Mouse (Mus musculus): Measurements from ENCODE around the gene Sgk1. TPM values are rescaled to one million over a fixed set of nuclear protein-coding genes. Genes with fewer than 3 reads are reported as not detected.

The Sgk1 gene
- polyA plus RNA-seq, 1 experiment from 2014 or later: 32.6 TPM

DNA sequence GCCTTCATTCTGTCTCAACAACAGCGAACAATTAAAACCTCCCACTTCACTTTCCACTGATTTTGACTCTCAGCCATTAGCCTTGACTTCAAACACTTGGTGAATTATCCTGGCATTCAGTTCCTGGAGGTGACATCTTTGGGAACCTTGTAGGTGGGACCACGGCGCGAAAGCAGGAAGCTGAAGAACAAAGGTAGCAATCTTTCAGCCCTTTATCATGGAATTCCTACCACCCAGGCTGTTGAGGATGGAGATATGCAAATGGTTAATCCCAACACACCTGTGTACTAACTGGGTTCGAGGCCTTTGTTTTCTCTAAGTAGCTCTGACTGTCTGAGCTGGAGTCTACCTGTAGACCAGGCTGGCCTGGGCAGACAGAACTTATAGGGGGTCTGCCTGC, 106.5 kb downstream of the Sgk1 start:
- no peaks in the 10 kb centered on the region for H3K9me3 ChIP-seq (ENCODE audit: low read depth, low read length)
- H3K4me1 ChIP-seq (ENCODE audit: insufficient read depth): no peaks in the 10 kb centered on the region
- H3K4me3 ChIP-seq (ENCODE audit: low read depth, low read length): no peak overlapping the region
- TF ChIP-seq CTCF (IDR thresholded peaks at IDR 0.05; ENCODE audit: low read depth): no peak
- H3K27me3 ChIP-seq (ENCODE audit: insufficient read depth, low read length): no peaks in the 10 kb centered on the region
- ATAC-seq (ENCODE audit: insufficient read depth) (no peak), DNase-seq (no peak)
- no peak overlapping the region for H3K9ac ChIP-seq
- WGBS: 71% methylated on average over 5 of the region's 5 CpGs
- no peak overlapping the region for H3K27ac ChIP-seq (ENCODE audit: low read depth)
- no peak overlapping the region for H3K4me2 ChIP-seq
- no peaks in the 10 kb centered on the region for H3K36me3 ChIP-seq (ENCODE audit: insufficient read depth)

DNA sequence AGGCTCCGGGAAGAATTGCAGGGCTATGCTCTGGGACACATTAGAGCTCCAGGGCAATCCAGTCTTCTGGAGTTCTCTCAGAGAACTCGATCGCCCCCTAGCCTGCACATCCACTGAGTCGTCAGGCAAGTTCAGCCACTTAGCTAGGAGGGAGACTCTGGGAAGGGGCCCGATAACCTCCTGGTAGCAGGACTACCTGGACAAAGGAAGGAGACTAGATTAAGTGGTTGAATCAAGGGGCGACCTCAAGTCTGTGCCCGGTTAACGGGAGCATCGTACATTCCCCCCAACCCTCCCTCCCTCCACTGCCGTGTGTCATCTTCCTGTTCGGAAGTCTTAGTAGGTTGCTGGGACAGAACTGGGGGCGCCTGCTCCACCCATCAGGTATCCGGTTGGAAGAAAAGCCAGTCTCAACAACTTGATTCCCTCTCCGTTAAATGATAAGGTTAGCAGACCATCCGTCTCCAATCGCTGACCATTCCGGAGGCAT, 109.4 kb downstream of the Sgk1 start:
- H3K9me3 ChIP-seq (ENCODE audit: low read depth, low read length): no peaks in the 10 kb centered on the region
- 0 out of 2 replicates have a peak, but pooled peaks have one; percentile 9 for ATAC-seq (ENCODE audit: insufficient read depth)
- no peaks in the 10 kb centered on the region for H3K27me3 ChIP-seq (ENCODE audit: insufficient read depth, low read length)
- H3K4me3 ChIP-seq (ENCODE audit: low read depth, low read length): peak overlapping the region; percentile 19
- peak; percentile 95 for DNase-seq
- H3K36me3 ChIP-seq (ENCODE audit: insufficient read depth): 0 out of 2 replicates have a peak, but pooled peaks cover under 1% of the 10 kb centered on the region
- peak; percentile 73 for TF ChIP-seq CTCF (IDR thresholded peaks at IDR 0.05; ENCODE audit: low read depth)
- H3K4me2 ChIP-seq: peak overlapping the region; percentile 83
- WGBS: 17% methylated on average over 17 of the region's 17 CpGs
- no peak overlapping the region for H3K9ac ChIP-seq
- no peaks in the 10 kb centered on the region for H3K4me1 ChIP-seq (ENCODE audit: insufficient read depth)
- H3K27ac ChIP-seq (ENCODE audit: low read depth): no peak overlapping the region

- 16% methylated on average over 17 of the region's 17 CpGs for WGBS
- Histone ChIP-seq H3K4me2 (peak overlapping the region; percentile 83), H3K27me3 (ENCODE audit: insufficient read depth, low read length) (no peaks in the 10 kb centered on the region), H3K36me3 (ENCODE audit: insufficient read depth) (peaks cover 8% of the 10 kb centered on the region; the same call in 1 of the 2 replicates), H3K27ac (ENCODE audit: low read depth) (peak overlapping the region; percentile 43; the same call in 1 of the 2 replicates), H3K9ac (peak overlapping the region; percentile 21; the same call in 1 of the 2 replicates), H3K9me3 (ENCODE audit: low read depth, low read length) (no peaks in the 10 kb centered on the region), H3K4me3 (ENCODE audit: low read depth, low read length) (peak overlapping the region; percentile 68), H3K4me1 (ENCODE audit: insufficient read depth) (no peaks in the 10 kb centered on the region)
- no peak for TF ChIP-seq CTCF (IDR thresholded peaks at IDR 0.05; ENCODE audit: low read depth)
- DNase-seq (peak; percentile 33), ATAC-seq (ENCODE audit: insufficient read depth) (no peak)
Measured at GRCm38 (mm10) chr10:21991986-21992833, 110.2 kb downstream of the Sgk1 start.

DNA sequence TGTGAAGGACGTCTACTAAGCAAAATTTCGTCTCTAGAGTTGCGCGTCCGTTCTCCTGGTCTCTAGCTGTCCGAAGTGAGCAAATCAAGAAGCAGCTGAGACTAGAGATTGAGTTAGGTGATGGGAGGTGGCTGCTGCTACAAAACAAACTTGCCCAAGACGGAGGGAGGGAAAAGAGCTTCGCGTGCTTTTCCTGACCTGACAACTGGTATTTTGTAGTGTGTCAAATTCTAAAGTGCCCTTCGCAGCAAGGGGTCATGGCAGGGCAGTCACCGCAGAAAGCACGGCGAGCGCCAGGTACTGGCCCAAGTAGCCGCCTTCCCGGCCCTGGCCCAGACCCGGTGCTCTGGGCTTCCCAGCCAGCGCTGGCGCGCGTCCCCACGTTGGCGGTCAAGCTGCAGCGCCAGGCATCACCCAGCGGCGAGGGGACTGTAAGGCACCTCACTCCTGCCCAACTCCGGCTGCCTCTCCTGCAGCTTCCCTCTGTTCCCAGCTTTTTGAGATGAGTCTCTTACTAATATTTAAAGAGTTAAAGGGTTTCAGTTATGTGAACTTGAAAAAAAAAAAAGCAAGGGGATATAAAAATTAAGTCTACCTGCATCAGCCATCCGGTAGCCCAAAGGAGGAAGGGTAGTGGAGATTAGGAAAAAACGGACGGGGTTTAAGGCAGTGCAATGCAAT, 111.0 kb downstream of the Sgk1 start:
- Histone ChIP-seq H3K9ac (peak overlapping the region; percentile 21; the same call in 1 of the 2 replicates), H3K4me1 (ENCODE audit: insufficient read depth) (no peaks in the 10 kb centered on the region), H3K4me3 (ENCODE audit: low read depth, low read length) (peak overlapping the region; percentile 68), H3K9me3 (ENCODE audit: low read depth, low read length) (no peaks in the 10 kb centered on the region), H3K4me2 (peak overlapping the region; percentile 83), H3K27me3 (ENCODE audit: insufficient read depth, low read length) (no peaks in the 10 kb centered on the region), H3K36me3 (ENCODE audit: insufficient read depth) (peaks cover 11% of the 10 kb centered on the region; the same call in 1 of the 2 replicates), H3K27ac (ENCODE audit: low read depth) (peak overlapping the region; percentile 43; the same call in 1 of the 2 replicates)
- WGBS: 1% methylated on average over 30 of the region's 30 CpGs
- peak; percentile 87 for DNase-seq
- TF ChIP-seq CTCF (IDR thresholded peaks at IDR 0.05; ENCODE audit: low read depth): peak; percentile 75
- ATAC-seq (ENCODE audit: insufficient read depth): peak; percentile 35; the same call in 1 of the 2 replicates

DNA sequence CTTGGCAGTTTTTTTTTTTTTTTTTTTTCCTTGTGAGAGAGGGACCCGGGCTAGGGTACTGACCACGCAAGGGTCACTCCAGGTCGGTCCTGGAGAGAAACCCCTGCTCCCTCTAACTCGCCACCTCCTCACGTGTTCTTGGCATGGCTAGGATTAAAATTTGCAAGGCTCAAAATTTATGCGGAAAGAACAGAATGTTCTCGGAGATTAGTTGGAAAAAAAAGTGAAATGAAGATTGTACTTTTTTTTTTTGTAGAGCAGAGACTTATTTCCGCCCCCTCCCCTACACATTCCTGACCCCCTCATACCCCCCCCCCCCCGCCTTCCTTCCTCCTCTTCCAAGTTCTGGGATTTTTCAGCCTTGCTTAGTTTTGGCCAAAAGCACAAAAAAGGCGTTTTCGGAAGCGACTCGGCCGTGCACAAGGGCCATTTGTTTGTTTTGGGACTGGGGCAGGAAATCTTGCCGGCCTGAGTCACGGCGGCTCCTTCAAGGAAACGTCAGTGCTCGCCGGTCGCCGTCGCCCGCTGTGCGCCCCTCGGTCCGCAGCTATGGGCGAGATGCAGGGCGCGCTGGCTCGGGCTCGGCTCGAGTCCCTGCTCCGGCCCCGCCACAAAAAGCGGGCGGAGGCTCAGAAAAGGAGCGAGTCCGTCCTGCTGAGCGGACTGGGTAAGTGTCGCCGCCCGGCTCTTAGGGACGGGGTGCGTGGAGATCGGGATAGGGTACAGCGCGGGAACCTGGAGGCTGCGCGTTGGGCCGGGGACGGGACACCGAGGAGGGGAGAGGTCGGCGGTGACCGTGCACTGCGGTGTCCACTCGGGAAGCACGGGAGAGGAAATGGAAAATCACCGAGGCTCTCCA, 111.8 kb downstream of the Sgk1 start:
- Histone ChIP-seq H3K27ac (ENCODE audit: low read depth) (peak overlapping the region; percentile 91), H3K36me3 (ENCODE audit: insufficient read depth) (peaks cover 14% of the 10 kb centered on the region; the same call in 1 of the 2 replicates), H3K4me3 (ENCODE audit: low read depth, low read length) (peak overlapping the region; percentile 68), H3K27me3 (ENCODE audit: insufficient read depth, low read length) (no peaks in the 10 kb centered on the region), H3K4me1 (ENCODE audit: insufficient read depth) (no peaks in the 10 kb centered on the region), H3K9ac (peak overlapping the region; percentile 73), H3K9me3 (ENCODE audit: low read depth, low read length) (no peaks in the 10 kb centered on the region), H3K4me2 (peak overlapping the region; percentile 83)
- ATAC-seq (ENCODE audit: insufficient read depth) (peak; percentile 78), DNase-seq (peak; percentile 82)
- under 1% methylated on average over 56 of the region's 60 CpGs for WGBS
- TF ChIP-seq CTCF (IDR thresholded peaks at IDR 0.05; ENCODE audit: low read depth): peak; percentile 17; the same call in 1 of the 2 replicates

- H3K9me3 ChIP-seq (ENCODE audit: low read depth, low read length): no peaks in the 10 kb centered on the region
- H3K4me1 ChIP-seq (ENCODE audit: insufficient read depth): no peaks in the 10 kb centered on the region
- H3K4me3 ChIP-seq (ENCODE audit: low read depth, low read length): peak overlapping the region; percentile 68
- peak overlapping the region; percentile 83 for H3K4me2 ChIP-seq
- H3K27me3 ChIP-seq (ENCODE audit: insufficient read depth, low read length): no peaks in the 10 kb centered on the region
- TF ChIP-seq CTCF (IDR thresholded peaks at IDR 0.05; ENCODE audit: low read depth): no peak; the same call in 1 of the 2 replicates
- peak overlapping the region; percentile 73 for H3K9ac ChIP-seq
- under 1% methylated on average over 40 of the region's 40 CpGs for WGBS
- peaks cover 17% of the 10 kb centered on the region; the same call in 1 of the 2 replicates for H3K36me3 ChIP-seq (ENCODE audit: insufficient read depth)
- peak overlapping the region; percentile 91 for H3K27ac ChIP-seq (ENCODE audit: low read depth)
- ATAC-seq (ENCODE audit: insufficient read depth) (peak; percentile 97), DNase-seq (peak; percentile 97)
Measured at GRCm38 (mm10) chr10:21994431-21994914, 112.5 kb downstream of the Sgk1 start.
